Mouse (Mus musculus): ENCODE results near the gene 2410015M20Rik.

- no peak for TF ChIP-seq POLR2A (IDR thresholded peaks at IDR 0.05; ENCODE audit: borderline replicate concordance, insufficient read depth, low read length)
- no peak for TF ChIP-seq CTCF (IDR thresholded peaks at IDR 0.05; ENCODE audit: borderline replicate concordance, insufficient read depth, low read depth, low read length)
These were observed 43.3 kb downstream of the 2410015M20Rik start for GRCm38 (mm10) chr17:56566293-56566692.

Data from cerebellum, adult 2 months (tissue).